Mouse (Mus musculus) small intestine, adult 2 months (tissue): Measurements from ENCODE around the gene Faf1. TPM values are rescaled to one million over a fixed set of nuclear protein-coding genes. Genes with fewer than 3 reads are reported as not detected.

Experiments used
- H3K27ac ChIP-seq: fragments of 200-500 bp; 2 replicates; pipeline ENCODE4 v1.5.1; 2012; ENCODE audit warnings: low read depth, low read length, control low read depth, inconsistent platforms; ENCODE audit not compliant: insufficient read depth
- H3K27me3 ChIP-seq: fragments of 200-500 bp; 2 replicates; pipeline ENCODE4 v1.6.1; 2012; ENCODE audit warnings: mild to moderate bottlenecking, moderate library complexity, low read length, inconsistent platforms; ENCODE audit not compliant: control insufficient read depth, insufficient read depth
- H3K36me3 ChIP-seq: fragments of 200-500 bp; 2 replicates; pipeline ENCODE4 v1.6.1; 2012; ENCODE audit warnings: mild to moderate bottlenecking, low read length, control low read depth, inconsistent platforms; ENCODE audit not compliant: control insufficient read depth, insufficient read depth
- H3K4me1 ChIP-seq: fragments of 200-500 bp; 2 replicates; pipeline ENCODE4 v1.6.1; 2012; ENCODE audit warnings: low read length, inconsistent platforms, mixed read lengths; ENCODE audit not compliant: control insufficient read depth, insufficient read depth, insufficient read length
- H3K4me3 ChIP-seq: fragments of 200-500 bp; 2 replicates; pipeline ENCODE4 v1.5.1; 2012; ENCODE audit warnings: low read depth, mild to moderate bottlenecking, control low read depth, inconsistent platforms, low read length, moderate library complexity
- CTCF ChIP-seq: fragments of 200-500 bp; IDR thresholded peaks from 2 replicates; pipeline ENCODE4 v1.5.1; 2012; ENCODE audit warnings: low read depth, mild to moderate bottlenecking, control low read depth, inconsistent platforms, low read length, moderate library complexity, mixed read lengths; ENCODE audit not compliant: insufficient replicate concordance, insufficient read length; ENCODE audit errors: extremely low read depth
- POLR2A ChIP-seq: fragments of 200-500 bp; IDR thresholded peaks from 2 replicates; pipeline ENCODE4 v1.6.1; 2012; ENCODE audit warnings: low read depth, mild to moderate bottlenecking, control low read depth, inconsistent platforms, low read length, moderate library complexity
- WGBS: fragments of 180-500 bp; shearing (Covaris S2); methylation state at CpG from one replicate; pipeline ENCODE4 v1.1.7; 2018; 5-methylcytosine and 5-hydroxymethylcytosine counted together
- polyA plus RNA-seq: library from polyadenylated mRNA; depleted of rRNA; stranded (reverse); fragments of >200 nt; gene quantifications from 2 replicates; pipeline ENCODE4 v1.2.3, GENCODE M21; 2012

The Faf1 gene
- polyA plus RNA-seq, 1 experiment, result 7.4 TPM

- under 1% methylated on average over 49 of the region's 49 CpGs for WGBS
- Histone ChIP-seq H3K27ac (0 out of 2 replicates have a peak overlapping the region, but pooled peaks have one; percentile 6), H3K4me1 (no peaks in the 10 kb centered on the region)
These were observed 11.0 kb upstream of the Faf1 start for GRCm38 (mm10) chr4:109665101-109665981.

DNA sequence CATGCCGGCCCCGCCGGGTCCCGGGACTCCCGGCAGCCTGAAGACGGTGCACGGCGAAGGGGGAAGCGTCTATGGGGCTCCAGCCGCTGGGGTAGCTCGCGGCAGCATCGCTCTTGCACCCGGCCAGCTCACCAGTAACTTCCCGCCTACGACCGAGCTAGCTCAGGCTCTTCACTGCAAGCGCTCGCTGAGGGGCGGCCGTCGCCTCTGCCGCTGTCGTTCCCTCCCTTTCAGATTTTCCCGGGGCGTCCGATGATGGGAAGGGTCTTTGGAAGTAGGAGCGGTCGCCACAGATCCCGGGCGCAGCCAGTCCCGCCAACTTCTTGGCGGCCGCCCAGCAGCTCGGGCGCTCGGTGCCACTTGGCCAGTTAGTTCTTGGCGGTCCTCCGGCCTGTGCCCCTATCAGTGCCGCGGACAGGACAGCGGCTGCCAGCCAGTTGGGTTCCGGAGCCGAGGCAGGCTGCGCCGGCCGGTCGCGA is 10.4 kb upstream of the Faf1 start:
- peak overlapping the region; percentile 52 for H3K27ac ChIP-seq
- TF ChIP-seq POLR2A (0 out of 2 replicates have a peak, but pooled peaks have one; percentile 11), CTCF (no peak)
- WGBS, result under 1% methylated on average over 49 of the region's 49 CpGs
- H3K27me3 ChIP-seq, result no peaks in the 10 kb centered on the region
- no peaks in the 10 kb centered on the region for H3K4me1 ChIP-seq
- peak overlapping the region; percentile 83 for H3K4me3 ChIP-seq
- H3K36me3 ChIP-seq, result peaks cover 2% of the 10 kb centered on the region; the same call in 1 of the 2 replicates

More at GRCm38 (mm10) chr4:109665101-109665981, 11.0 kb upstream of the Faf1 start:
- peaks cover 2% of the 10 kb centered on the region; the same call in 1 of the 2 replicates for H3K36me3 ChIP-seq
- no peaks in the 10 kb centered on the region for H3K27me3 ChIP-seq
- peak overlapping the region; percentile 83 for H3K4me3 ChIP-seq
- TF ChIP-seq POLR2A (no peak), CTCF (no peak)

DNA sequence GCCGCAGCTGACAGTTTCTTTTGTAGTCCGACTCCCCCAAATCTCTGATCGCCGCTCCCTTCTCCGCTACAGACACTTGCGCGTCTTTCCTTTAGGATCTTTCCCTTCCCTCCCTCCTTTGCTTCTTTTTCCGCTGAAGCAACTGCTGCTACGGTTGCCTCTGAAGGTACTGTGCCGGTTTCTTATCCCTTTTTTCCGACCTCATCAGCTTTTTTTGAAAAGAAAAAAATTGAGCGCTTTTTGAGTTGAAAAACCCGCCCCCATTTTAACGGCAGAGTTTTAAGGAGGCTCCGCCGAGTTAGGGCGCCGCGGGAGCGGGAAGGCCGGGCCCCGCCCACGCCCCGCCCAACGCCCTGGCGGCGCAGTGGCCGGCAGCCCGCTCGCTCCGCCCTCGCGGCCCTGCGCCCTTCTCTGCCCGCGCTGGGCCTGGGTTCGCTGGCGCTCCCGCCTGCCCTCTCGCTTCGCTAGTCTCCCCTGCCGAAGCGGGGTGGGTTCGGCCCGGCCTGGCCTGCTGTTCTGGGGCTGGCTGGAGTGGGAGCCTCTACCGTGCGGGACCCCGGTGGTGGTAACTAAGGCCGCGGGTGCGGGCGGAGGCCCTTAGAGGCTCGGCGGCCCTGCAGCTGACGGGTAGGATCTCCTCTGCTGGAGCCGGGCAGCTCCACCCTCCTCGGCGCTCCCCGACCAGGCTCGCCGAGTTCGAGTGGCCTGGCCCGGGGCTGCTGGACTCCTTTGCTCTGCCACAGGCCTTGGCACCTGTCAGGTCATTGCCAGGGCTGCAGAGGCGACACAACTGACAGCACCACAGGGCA is 9.7 kb upstream of the Faf1 start, which contains the start of gene Cdkn2c:
Gene Cdkn2c (minus strand): TSS at position 729 of the 809 bp plus-strand sequence.
- Histone ChIP-seq H3K36me3 (no peaks in the 10 kb centered on the region), H3K4me1 (no peaks in the 10 kb centered on the region), H3K4me3 (peak within 1 kb of the TSS; percentile 83), H3K27ac (peak within 1 kb of the TSS; percentile 96), H3K27me3 (no peaks in the 10 kb centered on the region)
- WGBS, result under 1% methylated on average over 64 of the region's 64 CpGs
- TF ChIP-seq POLR2A (peak; percentile 90), CTCF (no peak)

- 41% methylated on average over 2 of the region's 2 CpGs for WGBS
- H3K4me3 ChIP-seq, result no peak overlapping the region
These were observed 8.9 kb upstream of the Faf1 start for GRCm38 (mm10) chr4:109667518-109667917.

DNA sequence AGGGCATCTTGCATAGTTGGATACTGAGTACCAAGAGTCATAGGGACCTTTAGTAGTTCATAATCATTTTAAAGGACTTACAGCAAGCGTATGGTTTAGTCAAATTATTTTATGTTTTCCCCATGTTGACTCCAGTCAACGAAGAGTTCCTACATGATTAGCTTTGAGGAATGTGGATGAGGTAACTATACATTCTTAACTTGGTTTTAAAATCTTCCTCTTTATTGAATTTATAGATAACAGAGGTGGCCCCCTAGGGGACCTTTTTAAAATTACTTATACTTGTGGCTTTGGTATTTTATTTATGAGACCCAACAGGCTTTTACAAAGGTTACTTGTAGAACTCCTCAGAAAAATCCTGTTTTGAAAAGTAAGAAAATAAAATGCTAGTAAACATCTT is 6.2 kb upstream of the Faf1 start:
- Histone ChIP-seq H3K4me1 (no peaks in the 10 kb centered on the region), H3K36me3 (no peaks in the 10 kb centered on the region), H3K27ac (no peak overlapping the region), H3K4me3 (no peak overlapping the region), H3K27me3 (no peaks in the 10 kb centered on the region)
- no peak for TF ChIP-seq CTCF
- WGBS, result 56% methylated on average over 2 of the region's 2 CpGs

More at GRCm38 (mm10) chr4:109667518-109667917, 8.9 kb upstream of the Faf1 start:
- TF ChIP-seq POLR2A, result no peak
- Histone ChIP-seq H3K27me3 (no peaks in the 10 kb centered on the region), H3K4me1 (no peaks in the 10 kb centered on the region), H3K27ac (no peak overlapping the region), H3K36me3 (no peaks in the 10 kb centered on the region)

DNA sequence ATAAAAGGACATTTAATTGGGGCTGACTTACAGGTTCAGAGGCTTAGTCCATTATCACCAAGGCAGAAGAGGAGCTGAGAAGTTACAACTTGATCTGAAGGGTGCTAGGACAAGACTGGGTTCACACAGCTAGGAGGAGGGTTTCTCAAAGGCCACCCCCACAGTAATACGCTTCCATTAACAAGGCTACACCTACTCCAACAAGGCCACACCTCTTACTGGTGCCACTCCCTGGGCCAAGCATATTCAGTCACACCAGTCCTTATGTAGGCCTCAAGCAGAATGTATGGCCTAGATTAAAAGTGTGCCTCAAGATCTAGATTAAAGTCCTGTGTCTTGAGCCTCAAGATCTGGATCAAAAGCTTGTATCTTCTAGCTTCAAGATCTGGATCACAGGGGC is 4.4 kb upstream of the Faf1 start:
- 61% methylated on average over 1 of the region's 1 CpGs for WGBS
- Histone ChIP-seq H3K27me3 (no peaks in the 10 kb centered on the region), H3K27ac (no peak overlapping the region), H3K4me3 (no peak overlapping the region), H3K4me1 (no peaks in the 10 kb centered on the region), H3K36me3 (no peaks in the 10 kb centered on the region)
- TF ChIP-seq POLR2A, result no peak
- TF ChIP-seq CTCF, result no peak
